Mouse (Mus musculus): ENCODE results near the gene Lhfpl4. TPM values are rescaled to one million over a fixed set of nuclear protein-coding genes. Genes with fewer than 3 reads are reported as not detected.

The Lhfpl4 gene
- polyA plus RNA-seq, 1 experiment, result 0.06 TPM

DNA sequence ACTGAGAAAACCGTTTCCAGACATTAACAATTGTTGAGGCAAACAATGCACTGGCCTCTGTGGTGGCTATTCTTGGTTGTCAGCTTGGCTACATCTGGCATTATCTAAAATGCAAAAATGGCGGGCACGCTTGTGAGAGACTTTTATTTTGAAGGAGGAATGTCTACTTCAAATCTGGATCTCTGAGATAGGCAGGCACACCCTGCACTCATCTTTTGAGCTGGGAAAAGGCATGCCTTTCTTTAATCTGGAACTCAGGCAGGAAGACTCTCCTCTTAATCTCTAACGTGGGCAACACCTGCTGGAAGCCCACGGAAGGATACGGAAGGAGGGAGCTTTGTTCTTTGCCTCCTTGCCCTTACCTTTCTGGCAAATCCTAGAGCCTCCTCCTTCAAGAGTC lies 40.3 kb downstream of the Lhfpl4 start:
- Histone ChIP-seq H3K4me1 (ENCODE audit: control insufficient read depth, insufficient read depth, insufficient read length) (no peaks in the 10 kb centered on the region), H3K36me3 (ENCODE audit: control insufficient read depth, insufficient read depth, low read length) (peaks cover 33% of the 10 kb centered on the region), H3K27ac (ENCODE audit: insufficient read depth, low read length) (no peak overlapping the region), H3K27me3 (ENCODE audit: control insufficient read depth, insufficient read depth, low read length) (no peaks in the 10 kb centered on the region), H3K4me3 (ENCODE audit: extremely low read depth, insufficient read depth, insufficient read length) (no peak overlapping the region)
- no peak for DNase-seq (ENCODE audit: low read depth in 1 of 2, low spot score in 2 of 2)
- TF ChIP-seq POLR2A (IDR thresholded peaks at IDR 0.05; ENCODE audit: low read depth, low read length) (no peak), CTCF (IDR thresholded peaks at IDR 0.05; ENCODE audit: extremely low read depth, insufficient read depth, insufficient read length, insufficient replicate concordance) (no peak)
- WGBS, result 88% methylated on average over 6 of the region's 6 CpGs

DNA sequence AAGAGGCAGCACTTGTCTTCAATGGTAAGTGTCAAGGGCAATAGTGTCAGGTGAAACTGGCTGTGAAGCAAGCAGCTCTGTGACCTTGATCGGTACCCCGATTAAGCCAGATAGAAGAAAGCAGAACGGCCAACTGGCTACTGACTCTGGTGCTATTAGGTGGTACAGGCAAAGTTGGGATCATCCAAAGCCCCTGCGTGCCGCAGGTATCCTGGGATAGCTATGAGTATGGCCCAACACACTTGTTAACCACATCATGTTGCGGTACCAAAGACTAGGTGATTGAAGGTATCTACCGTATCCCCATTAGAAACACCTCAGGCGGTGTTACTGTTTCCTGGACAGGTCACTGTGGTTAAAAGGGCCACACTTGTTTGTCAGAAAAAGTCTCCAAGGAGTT lies 41.1 kb downstream of the Lhfpl4 start:
- H3K27me3 ChIP-seq (ENCODE audit: control insufficient read depth, insufficient read depth, low read length), result no peaks in the 10 kb centered on the region
- TF ChIP-seq CTCF (IDR thresholded peaks at IDR 0.05; ENCODE audit: extremely low read depth, insufficient read depth, insufficient read length, insufficient replicate concordance) (no peak), POLR2A (IDR thresholded peaks at IDR 0.05; ENCODE audit: low read depth, low read length) (no peak)
- 96% methylated on average over 8 of the region's 8 CpGs for WGBS
- H3K36me3 ChIP-seq (ENCODE audit: control insufficient read depth, insufficient read depth, low read length), result peaks cover 41% of the 10 kb centered on the region
- H3K27ac ChIP-seq (ENCODE audit: insufficient read depth, low read length), result no peak overlapping the region
- no peaks in the 10 kb centered on the region for H3K4me1 ChIP-seq (ENCODE audit: control insufficient read depth, insufficient read depth, insufficient read length)
- no peak overlapping the region for H3K4me3 ChIP-seq (ENCODE audit: extremely low read depth, insufficient read depth, insufficient read length)
- DNase-seq (ENCODE audit: low read depth in 1 of 2, low spot score in 2 of 2), result no peak

DNA sequence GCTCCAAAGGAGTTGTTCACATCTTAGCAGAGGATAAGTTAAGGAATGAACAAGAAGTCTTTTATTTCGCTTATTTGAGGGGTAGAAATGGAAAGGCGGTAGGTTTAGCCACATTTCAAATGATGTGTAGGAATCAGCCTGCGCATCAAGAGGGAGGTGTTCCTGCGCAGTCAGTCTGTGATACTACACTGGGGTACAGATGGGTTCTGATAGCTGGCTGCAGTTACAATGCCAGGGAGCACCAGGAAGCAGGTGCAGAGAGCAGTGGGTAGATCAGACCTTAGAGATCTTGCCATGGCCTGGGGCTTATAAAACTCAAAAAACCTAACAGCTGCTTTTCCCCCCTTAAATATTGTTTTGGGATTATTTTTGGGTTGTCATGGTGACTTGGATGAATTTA lies 49.9 kb downstream of the Lhfpl4 start:
- 95% methylated on average over 4 of the region's 4 CpGs for WGBS
- H3K27ac ChIP-seq (ENCODE audit: insufficient read depth, low read length), result no peak overlapping the region
- DNase-seq (ENCODE audit: low read depth in 1 of 2, low spot score in 2 of 2), result no peak
- H3K27me3 ChIP-seq (ENCODE audit: control insufficient read depth, insufficient read depth, low read length), result no peaks in the 10 kb centered on the region
- H3K4me3 ChIP-seq (ENCODE audit: extremely low read depth, insufficient read depth, insufficient read length), result no peak overlapping the region
- no peaks in the 10 kb centered on the region for H3K4me1 ChIP-seq (ENCODE audit: control insufficient read depth, insufficient read depth, insufficient read length)
- TF ChIP-seq CTCF (IDR thresholded peaks at IDR 0.05; ENCODE audit: extremely low read depth, insufficient read depth, insufficient read length, insufficient replicate concordance), result no peak
- TF ChIP-seq POLR2A (IDR thresholded peaks at IDR 0.05; ENCODE audit: low read depth, low read length), result no peak
- peaks cover 35% of the 10 kb centered on the region for H3K36me3 ChIP-seq (ENCODE audit: control insufficient read depth, insufficient read depth, low read length)

- no peak overlapping the region for H3K27ac ChIP-seq (ENCODE audit: insufficient read depth, low read length)
- no peak for DNase-seq (ENCODE audit: low read depth in 1 of 2, low spot score in 2 of 2)
- WGBS, result 93% methylated on average over 1 of the region's 1 CpGs
- peaks cover 33% of the 10 kb centered on the region for H3K36me3 ChIP-seq (ENCODE audit: control insufficient read depth, insufficient read depth, low read length)
- no peaks in the 10 kb centered on the region for H3K4me1 ChIP-seq (ENCODE audit: control insufficient read depth, insufficient read depth, insufficient read length)
- no peaks in the 10 kb centered on the region for H3K27me3 ChIP-seq (ENCODE audit: control insufficient read depth, insufficient read depth, low read length)
- TF ChIP-seq POLR2A (IDR thresholded peaks at IDR 0.05; ENCODE audit: low read depth, low read length) (no peak), CTCF (IDR thresholded peaks at IDR 0.05; ENCODE audit: extremely low read depth, insufficient read depth, insufficient read length, insufficient replicate concordance) (no peak)
- H3K4me3 ChIP-seq (ENCODE audit: extremely low read depth, insufficient read depth, insufficient read length), result no peak overlapping the region
Measured at GRCm38 (mm10) chr6:113144764-113145163, 50.4 kb downstream of the Lhfpl4 start.

DNA sequence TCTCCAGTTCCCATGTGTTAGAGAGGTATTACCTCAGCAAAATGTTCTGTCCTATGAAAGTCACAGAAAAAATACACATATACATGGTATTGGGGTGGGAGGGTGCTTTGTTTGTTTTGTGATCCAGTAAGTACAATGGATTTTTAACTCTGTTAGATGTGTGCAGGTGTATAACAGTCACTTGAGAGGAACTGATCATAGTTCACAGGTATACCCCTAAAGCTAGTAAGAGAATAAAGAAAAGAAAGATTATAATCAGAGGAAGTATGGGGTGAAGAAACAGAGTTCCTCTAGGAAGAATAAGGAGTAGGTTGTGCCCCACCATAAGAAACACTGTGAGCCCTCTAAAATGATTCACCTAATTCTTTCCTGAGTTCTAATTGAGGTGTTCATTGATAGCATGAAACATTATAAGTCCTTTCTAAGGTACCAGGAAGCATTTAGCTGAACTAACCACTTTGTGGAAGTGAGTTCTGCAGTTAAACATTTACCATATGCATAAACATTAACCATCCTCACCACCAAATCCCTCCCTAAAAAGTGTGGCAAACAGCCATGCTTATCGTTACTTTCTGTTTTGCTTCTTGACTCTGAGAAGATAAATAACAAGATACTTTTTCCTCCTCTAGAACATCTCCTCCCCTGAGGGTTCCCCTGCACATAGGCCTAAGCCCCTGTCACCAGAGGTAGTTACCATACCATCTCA lies 53.6 kb downstream of the Lhfpl4 start:
- TF ChIP-seq POLR2A (IDR thresholded peaks at IDR 0.05; ENCODE audit: low read depth, low read length) (no peak), CTCF (IDR thresholded peaks at IDR 0.05; ENCODE audit: extremely low read depth, insufficient read depth, insufficient read length, insufficient replicate concordance) (no peak)
- 63% methylated on average over 1 of the region's 1 CpGs for WGBS
- no peak overlapping the region for H3K27ac ChIP-seq (ENCODE audit: insufficient read depth, low read length)
- no peaks in the 10 kb centered on the region for H3K4me1 ChIP-seq (ENCODE audit: control insufficient read depth, insufficient read depth, insufficient read length)
- no peak for DNase-seq (ENCODE audit: low read depth in 1 of 2, low spot score in 2 of 2)
- peaks cover 27% of the 10 kb centered on the region for H3K36me3 ChIP-seq (ENCODE audit: control insufficient read depth, insufficient read depth, low read length)
- H3K27me3 ChIP-seq (ENCODE audit: control insufficient read depth, insufficient read depth, low read length), result no peaks in the 10 kb centered on the region
- no peak overlapping the region for H3K4me3 ChIP-seq (ENCODE audit: extremely low read depth, insufficient read depth, insufficient read length)

DNA sequence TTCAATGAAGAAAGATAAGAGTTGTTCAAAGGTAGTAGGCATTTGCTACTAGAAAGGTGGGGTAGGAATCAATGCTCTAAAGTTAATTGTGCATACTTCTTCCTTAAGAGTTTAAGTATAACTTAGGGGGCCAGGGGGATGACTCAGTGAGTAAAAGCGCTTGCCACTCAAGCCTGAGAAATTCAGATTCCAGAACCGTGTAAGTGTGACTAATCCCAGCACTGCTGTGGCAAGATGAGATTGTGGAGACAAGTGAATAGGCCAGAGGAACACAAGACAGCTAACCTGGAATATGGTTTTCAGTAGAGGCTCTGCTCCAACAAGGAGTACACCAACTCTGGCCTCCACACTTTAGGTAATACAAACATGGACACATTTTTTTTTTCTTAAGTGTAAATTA lies 61.8 kb downstream of the Lhfpl4 start:
- WGBS, result 88% methylated on average over 2 of the region's 2 CpGs
- Histone ChIP-seq H3K36me3 (ENCODE audit: control insufficient read depth, insufficient read depth, low read length) (peaks cover 12% of the 10 kb centered on the region), H3K27ac (ENCODE audit: insufficient read depth, low read length) (no peak overlapping the region), H3K4me1 (ENCODE audit: control insufficient read depth, insufficient read depth, insufficient read length) (no peaks in the 10 kb centered on the region), H3K27me3 (ENCODE audit: control insufficient read depth, insufficient read depth, low read length) (no peaks in the 10 kb centered on the region), H3K4me3 (ENCODE audit: extremely low read depth, insufficient read depth, insufficient read length) (no peak overlapping the region)
- no peak for DNase-seq (ENCODE audit: low read depth in 1 of 2, low spot score in 2 of 2)
- no peak for TF ChIP-seq CTCF (IDR thresholded peaks at IDR 0.05; ENCODE audit: extremely low read depth, insufficient read depth, insufficient read length, insufficient replicate concordance)

DNA sequence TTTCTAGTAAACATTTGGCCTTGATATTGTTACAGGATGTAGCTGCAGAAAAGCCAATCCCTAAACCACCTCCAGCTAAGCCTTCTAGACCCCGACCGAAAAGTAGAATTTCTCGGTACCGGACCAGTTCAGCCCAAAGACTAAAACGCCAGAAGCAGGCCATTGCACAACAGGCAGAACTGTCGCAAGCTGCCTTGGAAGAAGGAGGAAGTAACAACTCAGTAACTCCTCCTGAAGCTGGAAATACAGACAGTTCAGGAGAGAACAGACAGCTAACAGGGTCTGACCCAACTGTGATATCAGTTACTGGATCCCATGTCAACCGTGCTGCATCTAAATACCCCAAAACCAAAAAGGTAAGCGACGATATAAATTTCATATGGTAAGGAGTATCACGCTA lies 74.4 kb downstream of the Lhfpl4 start:
- Histone ChIP-seq H3K36me3 (ENCODE audit: control insufficient read depth, insufficient read depth, low read length) (peaks cover 52% of the 10 kb centered on the region), H3K4me3 (ENCODE audit: extremely low read depth, insufficient read depth, insufficient read length) (no peak overlapping the region), H3K27me3 (ENCODE audit: control insufficient read depth, insufficient read depth, low read length) (no peaks in the 10 kb centered on the region), H3K27ac (ENCODE audit: insufficient read depth, low read length) (no peak overlapping the region), H3K4me1 (ENCODE audit: control insufficient read depth, insufficient read depth, insufficient read length) (no peaks in the 10 kb centered on the region)
- TF ChIP-seq POLR2A (IDR thresholded peaks at IDR 0.05; ENCODE audit: low read depth, low read length) (no peak), CTCF (IDR thresholded peaks at IDR 0.05; ENCODE audit: extremely low read depth, insufficient read depth, insufficient read length, insufficient replicate concordance) (no peak)
- no peak for DNase-seq (ENCODE audit: low read depth in 1 of 2, low spot score in 2 of 2)
- 86% methylated on average over 10 of the region's 10 CpGs for WGBS

Other genes with a start within 250 kb of the Lhfpl4 start
- 2.4 and 2.7 TPM in 2 replicates for gene Srgap3, start 248.1 kb downstream of the Lhfpl4 start, polyA plus RNA-seq (2012; rRNA removed)
- 4.8 and 5.8 TPM in 2 replicates for gene Thumpd3, start 149.2 kb downstream of the Lhfpl4 start, polyA plus RNA-seq (2012; rRNA removed)
- 22.4 and 22.5 TPM in 2 replicates for gene Setd5, start 118.0 kb downstream of the Lhfpl4 start, polyA plus RNA-seq (2012; rRNA removed)
- 47.4 and 64.4 TPM in 2 replicates for gene Mtmr14, start 42.5 kb upstream of the Lhfpl4 start, polyA plus RNA-seq (2012; rRNA removed)
- gene Cpne9, start 86.9 kb upstream of the Lhfpl4 start, polyA plus RNA-seq (2012; rRNA removed), result 0.13 and 0.23 TPM in 2 replicates
- gene Brpf1, start 111.8 kb upstream of the Lhfpl4 start, polyA plus RNA-seq (2012; rRNA removed), result 24.2 and 26.3 TPM in 2 replicates
- gene Ogg1, start 131.6 kb upstream of the Lhfpl4 start, polyA plus RNA-seq (2012; rRNA removed), result 13.0 and 14.8 TPM in 2 replicates
- 21.0 and 22.6 TPM in 2 replicates for gene Camk1, start 148.6 kb upstream of the Lhfpl4 start, polyA plus RNA-seq (2012; rRNA removed)
- 17.1 and 22.1 TPM in 2 replicates for gene Tada3, start 182.5 kb upstream of the Lhfpl4 start, polyA plus RNA-seq (2012; rRNA removed)
- gene Arpc4, start 182.7 kb upstream of the Lhfpl4 start, polyA plus RNA-seq (2012; rRNA removed), result 87.2 and 94.8 TPM in 2 replicates
- 20.9 and 21.2 TPM in 2 replicates for gene Ttll3, start 193.9 kb upstream of the Lhfpl4 start, polyA plus RNA-seq (2012; rRNA removed)
- gene Rpusd3, start 224.0 kb upstream of the Lhfpl4 start, polyA plus RNA-seq (2012; rRNA removed), result 29.2 and 53.2 TPM in 2 replicates
- 4.7 and 7.8 TPM in 2 replicates for gene Cidec, start 240.4 kb upstream of the Lhfpl4 start, polyA plus RNA-seq (2012; rRNA removed)
- gene Jagn1, start 247.2 kb upstream of the Lhfpl4 start, polyA plus RNA-seq (2012; rRNA removed), result 32.2 and 33.6 TPM in 2 replicates